Mouse (Mus musculus): Measurements from ENCODE around the gene Pcnx2. TPM values are rescaled to one million over a fixed set of nuclear protein-coding genes. Genes with fewer than 3 reads are reported as not detected.

The Pcnx2 gene
- total and polyA plus RNA-seq, 3 experiments = not detected

DNA sequence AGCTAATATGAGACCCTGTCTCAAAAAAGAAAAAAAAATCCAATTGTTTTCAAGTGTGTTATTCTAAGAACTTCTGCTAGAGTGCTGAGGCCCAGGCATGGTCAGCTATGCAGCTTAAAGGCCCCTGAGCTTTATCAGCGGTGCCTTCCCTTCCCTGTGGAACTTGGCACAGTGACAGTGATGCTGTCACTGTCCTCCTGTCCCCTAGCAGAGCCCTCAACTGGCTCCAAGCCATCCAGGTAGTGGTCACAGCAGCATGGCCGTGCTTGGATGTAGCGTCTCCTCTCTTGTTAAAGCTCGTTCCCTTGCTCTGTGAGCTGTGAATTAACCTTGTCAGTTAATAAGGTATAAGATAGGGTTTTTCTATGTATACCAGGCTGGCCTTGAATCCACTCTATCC lies 28.5 kb upstream of the Pcnx2 start:
- Histone ChIP-seq H3K27ac (ENCODE audit: insufficient read depth, low read depth) (no peak overlapping the region), H3K9ac (ENCODE audit: insufficient read depth, low read depth) (no peak overlapping the region), H3K36me3 (replicated peaks in 1 of 2; ENCODE audit: control insufficient read depth in 1 of 2, insufficient read depth in 1 of 2, low read length in 1 of 2) (no peaks in the 10 kb centered on the region), H3K4me3 (replicated peaks in 1 of 3; ENCODE audit: low read depth in 2 of 3, low read length in 2 of 3, poor library complexity in 1 of 3) (no peak overlapping the region), H3K4me2 (ENCODE audit: insufficient read depth, low read depth, poor library complexity, severe bottlenecking) (no peak overlapping the region), H3K9me3 (replicated peaks; ENCODE audit: low read length) (no peaks in the 10 kb centered on the region), H3K79me2 (replicated peaks; ENCODE audit: control insufficient read depth, extremely low read depth, insufficient read depth, poor library complexity, severe bottlenecking) (no peaks in the 10 kb centered on the region), H3K27me3 (replicated peaks) (peaks cover 68% of the 10 kb centered on the region), H3K4me1 (ENCODE audit: control insufficient read depth in 1 of 2, insufficient read depth in 2 of 2) (no peaks in the 10 kb centered on the region)
- dilution Hi-C loops (cut with MboI; ENCODE audit: extremely low pct_ligation_motif_present, extremely low pct_unique_long_range_greater_than_20kb, low sequenced_read_pairs) (no loop called here), in situ Hi-C loops (cut with MboI; ENCODE audit: low pct_ligation_motif_present, low pct_unique_long_range_greater_than_20kb, low sequenced_read_pairs) (no loop called here)
- no peak for DNase-seq (ENCODE audit: extremely low read depth)
- TF ChIP-seq CTCF (conservative IDR thresholded peaks at IDR 0.05 in 1 of 2, IDR thresholded peaks at IDR 0.05 in 1 of 2; ENCODE audit: low read depth in 2 of 2, low read length in 2 of 2) (no peak), POLR2AphosphoS2 (IDR thresholded peaks at IDR 0.05; ENCODE audit: low read depth, low read length) (no peak), MXI1 (IDR thresholded peaks at IDR 0.05; ENCODE audit: low read depth, low read length) (no peak), UBTF (IDR thresholded peaks at IDR 0.05; ENCODE audit: low read depth, low read length) (no peak), E2F4 (IDR thresholded peaks at IDR 0.05; ENCODE audit: insufficient replicate concordance, low read depth, low read length) (no peak), JUND (conservative IDR thresholded peaks at IDR 0.05; ENCODE audit: low read depth, low read length) (no peak), SMC3 (IDR thresholded peaks at IDR 0.05; ENCODE audit: low read depth, low read length) (no peak), HCFC1 (IDR thresholded peaks at IDR 0.05; ENCODE audit: low read depth, low read length) (no peak), MEF2A (IDR thresholded peaks at IDR 0.05; ENCODE audit: borderline replicate concordance, low read depth, low read length) (no peak)

DNA sequence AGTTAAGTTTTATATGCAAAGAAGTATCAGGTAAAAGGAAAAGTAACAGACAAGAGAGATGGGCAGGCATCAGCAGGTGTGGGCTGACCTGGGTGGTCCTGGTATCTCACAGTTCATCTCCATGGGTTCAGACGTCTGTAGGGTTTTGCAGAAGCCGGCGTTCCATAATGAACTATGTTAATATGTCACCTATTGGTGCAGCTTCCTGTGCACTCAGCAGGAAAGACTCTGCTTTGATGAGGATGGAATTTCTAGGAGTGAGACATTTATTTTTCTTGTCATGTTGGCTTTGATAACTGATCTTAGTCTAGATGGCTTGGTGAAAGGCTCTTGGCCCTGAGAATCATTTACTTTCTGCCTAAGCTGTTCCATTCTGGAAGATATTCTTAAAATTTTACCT lies 24.2 kb upstream of the Pcnx2 start:
- Histone ChIP-seq H3K4me1 (ENCODE audit: control insufficient read depth in 1 of 2, insufficient read depth in 2 of 2) (no peaks in the 10 kb centered on the region), H3K27ac (ENCODE audit: insufficient read depth, low read depth) (no peak overlapping the region), H3K9ac (ENCODE audit: insufficient read depth, low read depth) (no peak overlapping the region), H3K27me3 (replicated peaks) (peaks cover 66% of the 10 kb centered on the region), H3K79me2 (replicated peaks; ENCODE audit: control insufficient read depth, extremely low read depth, insufficient read depth, poor library complexity, severe bottlenecking) (no peaks in the 10 kb centered on the region), H3K4me2 (ENCODE audit: insufficient read depth, low read depth, poor library complexity, severe bottlenecking) (no peak overlapping the region), H3K4me3 (replicated peaks in 1 of 3; ENCODE audit: low read depth in 2 of 3, low read length in 2 of 3, poor library complexity in 1 of 3) (no peak overlapping the region), H3K36me3 (replicated peaks in 1 of 2; ENCODE audit: control insufficient read depth in 1 of 2, insufficient read depth in 1 of 2, low read length in 1 of 2) (no peaks in the 10 kb centered on the region), H3K9me3 (replicated peaks; ENCODE audit: low read length) (no peaks in the 10 kb centered on the region)
- in situ Hi-C loops (cut with MboI; ENCODE audit: low pct_ligation_motif_present, low pct_unique_long_range_greater_than_20kb, low sequenced_read_pairs) (no loop called here), dilution Hi-C loops (cut with MboI; ENCODE audit: extremely low pct_ligation_motif_present, extremely low pct_unique_long_range_greater_than_20kb, low sequenced_read_pairs) (no loop called here)
- no peak for DNase-seq (ENCODE audit: extremely low read depth)
- TF ChIP-seq TCF12 (IDR thresholded peaks at IDR 0.05; ENCODE audit: low read depth, low read length) (no peak), RAD21 (IDR thresholded peaks at IDR 0.05; ENCODE audit: low read depth, low read length) (no peak), SIN3A (IDR thresholded peaks at IDR 0.05; ENCODE audit: low read length) (no peak), ETS1 (conservative IDR thresholded peaks at IDR 0.05; ENCODE audit: low read depth, low read length) (no peak), MYC (IDR thresholded peaks at IDR 0.05; ENCODE audit: low read depth, low read length) (no peak), ZKSCAN1 (IDR thresholded peaks at IDR 0.05; ENCODE audit: borderline replicate concordance, low read depth, low read length) (no peak), ELF1 (IDR thresholded peaks at IDR 0.05; ENCODE audit: low read depth, low read length) (no peak), BHLHE40 (IDR thresholded peaks at IDR 0.05; ENCODE audit: low read depth, low read length) (no peak)
